Mouse (Mus musculus) common myeloid progenitor, adult 5-6 weeks (primary cell): ENCODE data around the gene Tbc1d25. TPM values are rescaled to one million over a fixed set of nuclear protein-coding genes. Genes with fewer than 3 reads are reported as not detected.

Experiments used
- ATAC-seq: replicated peaks from 2 replicates; pipeline ENCODE4 v1.8.0; 2016; ENCODE audit warnings: low read depth, mild to moderate bottlenecking, moderate TSS enrichment, inconsistent platforms; ENCODE audit not compliant: poor library complexity, severe bottlenecking
- total RNA-seq: library from RNA; stranded (forward); fragments of 200-1000, 187-1606 nt; gene quantifications from 2 replicates; pipeline ENCODE4 v1.2.3, GENCODE M21; 2017

Tbc1d25 gene
- total RNA-seq: 5.2 and 7.3 TPM in 2 replicates

- ATAC-seq: peak; percentile 87
These were observed at the start of gene Tbc1d25 for GRCm38 (mm10) chrX:8175504-8176385. Gene Tbc1d25, minus strand, starts transcription at chrX:8176181.

- ATAC-seq: no peak
These were observed 47.5 kb upstream of the Tbc1d25 start for GRCm38 (mm10) chrX:8223473-8223872.

- no peak for ATAC-seq
These were observed 46.9 kb upstream of the Tbc1d25 start for GRCm38 (mm10) chrX:8222678-8223421.

- ATAC-seq: no peak
These were observed 46.3 kb upstream of the Tbc1d25 start for GRCm38 (mm10) chrX:8222296-8222677.

GRCm38 (mm10) chrX:8219651-8220050 lies 43.7 kb upstream of the Tbc1d25 start:
- ATAC-seq: no peak

- no peak for ATAC-seq
These were observed 42.1 kb upstream of the Tbc1d25 start for GRCm38 (mm10) chrX:8218114-8218513.

GRCm38 (mm10) chrX:8217383-8217782 lies 41.4 kb upstream of the Tbc1d25 start:
- no peak for ATAC-seq

GRCm38 (mm10) chrX:8211490-8212207 lies 35.7 kb upstream of the Tbc1d25 start:
- ATAC-seq: no peak

- ATAC-seq: no peak
These were observed 33.7 kb upstream of the Tbc1d25 start for GRCm38 (mm10) chrX:8209720-8210119.

GRCm38 (mm10) chrX:8207224-8207623 lies 31.2 kb upstream of the Tbc1d25 start:
- ATAC-seq: no peak

- ATAC-seq: no peak
These were observed 30.8 kb upstream of the Tbc1d25 start for GRCm38 (mm10) chrX:8206694-8207197.

GRCm38 (mm10) chrX:8206015-8206693 lies 30.2 kb upstream of the Tbc1d25 start, which contains the start of gene Porcn:
Gene Porcn, minus strand, starts transcription at chrX:8206525.
- peak; percentile 89 for ATAC-seq

GRCm38 (mm10) chrX:8205551-8205950 lies 29.6 kb upstream of the Tbc1d25 start:
- ATAC-seq: no peak

- ATAC-seq: no peak
These were observed 29.1 kb upstream of the Tbc1d25 start for GRCm38 (mm10) chrX:8205088-8205487.

- no peak for ATAC-seq
These were observed 28.1 kb upstream of the Tbc1d25 start for GRCm38 (mm10) chrX:8204076-8204475.

- no peak for ATAC-seq
These were observed 27.1 kb upstream of the Tbc1d25 start for GRCm38 (mm10) chrX:8203105-8203504.

- peak; percentile 40 for ATAC-seq
These were observed 17.4 kb upstream of the Tbc1d25 start, which contains the start of gene Ebp for GRCm38 (mm10) chrX:8193419-8193723. Gene Ebp, minus strand, starts transcription at chrX:8193512.

GRCm38 (mm10) chrX:8192640-8193418 lies 16.8 kb upstream of the Tbc1d25 start:
- ATAC-seq: peak; percentile 99

GRCm38 (mm10) chrX:8192126-8192639 lies 16.2 kb upstream of the Tbc1d25 start:
- ATAC-seq: no peak; the same call in 1 of the 2 replicates
